Mouse (Mus musculus) frontal cortex, postnatal 36 days (tissue): Measurements from ENCODE around the gene Rbm18.

Source experiments
- DNase-seq, 2 experiments: peaks; one replicate each; pipeline ENCODE4 v3.0.0; 2022; ENCODE audit warnings: low spot score in 2 of 2

Rbm18 gene

GRCm38 (mm10) chr2:36073781-36074180 lies 62.8 kb downstream of the Rbm18 start:
- DNase-seq: no peak

- no peak for DNase-seq
Measured at GRCm38 (mm10) chr2:36071660-36072305, 64.8 kb downstream of the Rbm18 start.

GRCm38 (mm10) chr2:36067132-36067531 lies 69.4 kb downstream of the Rbm18 start:
- DNase-seq: no peak
